Mouse (Mus musculus) stomach, postnatal 0 days (tissue): ENCODE measurements around the gene Trim38.

Experiments
- CTCF ChIP-seq: IDR thresholded peaks from 2 replicates; pipeline ENCODE4 v1.5.1; 2016; ENCODE audit warnings: antibody characterized with exemption, low read depth, mild to moderate bottlenecking, moderate library complexity
- EP300 ChIP-seq: optimal IDR thresholded peaks from 2 replicates; pipeline ENCODE3; 2016; ENCODE audit warnings: antibody characterized with exemption

GRCm38 (mm10) chr13:23744421-23745380 lies 25.0 kb upstream of the Trim38 start:
- TF ChIP-seq CTCF (no peak), EP300 (no peak)
